Mouse (Mus musculus) cerebellum, adult 2 months (tissue): ENCODE data around the gene Rabep1. TPM values are rescaled to one million over a fixed set of nuclear protein-coding genes. Genes with fewer than 3 reads are reported as not detected.

ENCODE experiments used
- DNase-seq, 2 experiments: peaks; one replicate each; pipeline ENCODE4 v3.0.0; 2021
- H3K27ac ChIP-seq: fragments of 200-500 bp; 2 replicates; pipeline ENCODE4 v1.5.1; 2012; ENCODE audit warnings: low read length, control low read depth, inconsistent platforms; ENCODE audit not compliant: insufficient read depth
- H3K27me3 ChIP-seq: fragments of 200-500 bp; 2 replicates; pipeline ENCODE4 v1.6.1; 2012; ENCODE audit warnings: inconsistent platforms, mild to moderate bottlenecking, low read length, moderate library complexity; ENCODE audit not compliant: control insufficient read depth, insufficient read depth
- H3K4me1 ChIP-seq: fragments of 200-500 bp; 2 replicates; pipeline ENCODE4 v1.6.1; 2011; ENCODE audit warnings: low read length; ENCODE audit not compliant: control insufficient read depth, insufficient read depth
- H3K4me3 ChIP-seq: fragments of 200-500 bp; replicated peaks from 2 replicates; pipeline ENCODE3; 2011; ENCODE audit warnings: mild to moderate bottlenecking, low read depth, low read length, control low read depth; ENCODE audit not compliant: insufficient read depth
- CTCF ChIP-seq: fragments of 200-500 bp; IDR thresholded peaks from 2 replicates; pipeline ENCODE4 v1.5.1; 2011; ENCODE audit warnings: low read depth, mild to moderate bottlenecking, control low read depth, low read length, moderate library complexity, borderline replicate concordance; ENCODE audit not compliant: insufficient read depth
- POLR2A ChIP-seq: fragments of 200-500 bp; IDR thresholded peaks from 2 replicates; pipeline ENCODE4 v1.6.1; 2011; ENCODE audit warnings: low read length, control low read depth, borderline replicate concordance; ENCODE audit not compliant: insufficient read depth
- WGBS: fragments of 180-500 bp; shearing (Covaris S2); methylation state at CpG from one replicate; pipeline ENCODE4 v1.1.7; 2018; 5-methylcytosine and 5-hydroxymethylcytosine counted together
- polyA plus RNA-seq: library from polyadenylated mRNA; depleted of rRNA; stranded (reverse); fragments of >200 nt; gene quantifications from 2 replicates; pipeline ENCODE4 v1.2.3, GENCODE M21; 2012

The Rabep1 gene
- polyA plus RNA-seq, 1 experiment, result 35.9 TPM

GRCm38 (mm10) chr11:70969271-70969794 is 124.8 kb downstream of the Rabep1 start:
- WGBS, result under 1% methylated on average over 25 of the region's 25 CpGs
- H3K27ac ChIP-seq, result peak overlapping the region; percentile 65
- peak overlapping the region; percentile 66 for H3K4me3 ChIP-seq
- H3K4me1 ChIP-seq, result peaks cover 6% of the 10 kb centered on the region; the same call in 1 of the 2 replicates
- TF ChIP-seq POLR2A (no peak), CTCF (no peak)
- no peaks in the 10 kb centered on the region for H3K27me3 ChIP-seq
- no peak for DNase-seq

GRCm38 (mm10) chr11:70969821-70970559 is 125.4 kb downstream of the Rabep1 start, which contains the start of the genes Nup88 and Rpain:
Gene Nup88, minus strand, starts transcription at chr11:70969973.
Gene Rpain, plus strand, starts transcription at chr11:70970213.
- Histone ChIP-seq H3K4me1 (peaks cover 6% of the 10 kb centered on the region; the same call in 1 of the 2 replicates), H3K4me3 (peak within 1 kb of the TSS; percentile 66), H3K27me3 (no peaks in the 10 kb centered on the region), H3K27ac (peak within 1 kb of the TSS; percentile 65)
- TF ChIP-seq CTCF (no peak), POLR2A (peak; percentile 84)
- WGBS, result under 1% methylated on average over 43 of the region's 43 CpGs
- peak; percentile 93 to 96 for DNase-seq

- no peaks in the 10 kb centered on the region for H3K27me3 ChIP-seq
- H3K27ac ChIP-seq, result no peak overlapping the region
- TF ChIP-seq POLR2A (no peak), CTCF (no peak)
- peak overlapping the region; percentile 62 for H3K4me3 ChIP-seq
- 14% methylated on average over 24 of the region's 24 CpGs for WGBS
- no peak for DNase-seq
- H3K4me1 ChIP-seq, result peaks cover 6% of the 10 kb centered on the region; the same call in 1 of the 2 replicates
These were observed 126.3 kb downstream of the Rabep1 start for GRCm38 (mm10) chr11:70970560-70971540.

DNA sequence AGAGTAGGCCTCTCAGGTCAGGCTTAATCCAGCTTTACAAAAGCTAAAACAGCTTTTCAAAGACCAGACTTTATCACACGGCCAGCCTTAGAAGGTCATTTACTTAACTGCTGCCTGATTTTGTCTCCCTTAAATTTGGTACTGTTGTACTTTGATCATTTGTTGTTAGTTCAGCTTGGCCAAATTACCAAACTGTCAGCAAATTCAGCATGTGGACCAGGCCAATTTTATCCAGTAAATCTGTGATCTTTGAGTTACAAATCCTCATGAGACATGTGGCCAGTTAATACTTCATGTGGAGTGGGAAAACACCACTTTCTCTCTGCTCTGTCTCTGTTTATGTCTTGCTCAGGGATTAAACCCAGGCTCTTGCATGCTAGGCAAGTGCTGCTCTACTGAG is 128.0 kb downstream of the Rabep1 start:
- H3K27ac ChIP-seq, result no peak overlapping the region
- peaks cover 6% of the 10 kb centered on the region; the same call in 1 of the 2 replicates for H3K4me1 ChIP-seq
- 60% methylated on average over 1 of the region's 1 CpGs for WGBS
- no peak for DNase-seq
- TF ChIP-seq CTCF (no peak), POLR2A (no peak)
- H3K27me3 ChIP-seq, result no peaks in the 10 kb centered on the region
- no peak overlapping the region for H3K4me3 ChIP-seq

DNA sequence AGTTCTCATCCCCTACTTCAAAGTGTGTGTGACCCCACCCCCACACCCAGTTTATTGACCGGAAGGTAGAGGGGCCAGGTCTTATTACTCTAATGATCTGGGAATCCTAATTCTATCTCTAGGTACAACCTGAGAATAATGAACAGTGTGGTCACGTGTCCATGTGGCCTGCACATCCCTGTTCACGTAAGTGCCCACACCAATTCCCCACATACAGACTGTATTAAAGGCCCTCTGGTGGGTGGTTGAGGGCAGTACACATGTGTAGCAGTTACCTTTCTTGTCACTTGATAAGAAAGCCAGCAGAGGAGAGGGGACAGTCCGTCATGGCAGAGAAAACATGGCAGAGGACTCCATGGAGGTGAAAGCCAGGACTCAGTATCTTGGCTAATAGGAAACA is 129.4 kb downstream of the Rabep1 start:
- H3K4me1 ChIP-seq, result peaks cover 3% of the 10 kb centered on the region; the same call in 1 of the 2 replicates
- no peaks in the 10 kb centered on the region for H3K27me3 ChIP-seq
- DNase-seq, result no peak
- H3K27ac ChIP-seq, result no peak overlapping the region
- H3K4me3 ChIP-seq, result no peak overlapping the region
- TF ChIP-seq CTCF (no peak), POLR2A (no peak)
- WGBS, result 59% methylated on average over 4 of the region's 4 CpGs

DNA sequence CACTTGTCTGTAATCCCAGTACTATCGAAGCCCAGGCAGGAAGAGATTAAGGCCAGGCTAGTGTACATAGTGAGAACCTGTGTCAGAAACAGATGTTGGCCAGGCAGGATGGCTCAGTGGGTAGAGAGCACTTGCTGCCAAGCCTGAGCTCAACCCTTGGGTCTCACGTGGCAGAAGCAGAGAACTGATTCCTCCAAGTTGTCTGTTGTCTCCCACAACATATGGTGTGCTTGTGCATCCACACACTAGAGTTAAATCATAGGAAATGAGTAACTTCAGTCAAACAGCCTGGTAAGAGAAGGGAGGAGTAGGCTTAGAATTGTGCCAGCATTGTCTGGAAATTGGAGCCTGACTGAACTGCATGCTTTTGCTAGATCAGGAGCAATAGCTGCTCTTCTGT is 130.6 kb downstream of the Rabep1 start:
- DNase-seq, result no peak
- Histone ChIP-seq H3K27ac (no peak overlapping the region), H3K27me3 (no peaks in the 10 kb centered on the region), H3K4me1 (peaks cover 3% of the 10 kb centered on the region; the same call in 1 of the 2 replicates), H3K4me3 (no peak overlapping the region)
- TF ChIP-seq POLR2A, result no peak
- TF ChIP-seq CTCF, result no peak
- WGBS, result 35% methylated on average over 2 of the region's 2 CpGs

GRCm38 (mm10) chr11:70977293-70977692 is 132.7 kb downstream of the Rabep1 start:
- no peak for DNase-seq
- WGBS, result 85% methylated on average over 6 of the region's 6 CpGs
- no peak for TF ChIP-seq CTCF
- TF ChIP-seq POLR2A, result no peak

More at GRCm38 (mm10) chr11:70977293-70977692, 132.7 kb downstream of the Rabep1 start:
- Histone ChIP-seq H3K4me3 (no peak overlapping the region), H3K27me3 (no peaks in the 10 kb centered on the region), H3K4me1 (no peaks in the 10 kb centered on the region), H3K27ac (no peak overlapping the region)
